Mouse (Mus musculus): ENCODE measurements around the gene Rpl6.
"Not testable (repeated sequence)": the region's sequence is repeated elsewhere in the genome, so short reads cannot be mapped to it uniquely, and the experiment has no call there.

- TF ChIP-seq POLR2A (IDR thresholded peaks at IDR 0.05; ENCODE audit: low read depth, low read length); CTCF (IDR thresholded peaks at IDR 0.05; ENCODE audit: extremely low read depth, insufficient read length, insufficient replicate concordance, low read depth, low read length): not testable (repeated sequence)
Measured at GRCm38 (mm10) chr5:121227330-121227729, 23.0 kb downstream of the Rpl6 start.
